Mouse (Mus musculus) small intestine, adult 2 months (tissue): ENCODE results near the gene Gm45837. TPM values are rescaled to one million over a fixed set of nuclear protein-coding genes. Genes with fewer than 3 reads are reported as not detected.

Experiments
- H3K27ac ChIP-seq: fragments of 200-500 bp; 2 replicates; pipeline ENCODE4 v1.5.1; 2012; ENCODE audit warnings: low read depth, low read length, control low read depth, inconsistent platforms; ENCODE audit not compliant: insufficient read depth
- H3K27me3 ChIP-seq: fragments of 200-500 bp; 2 replicates; pipeline ENCODE4 v1.6.1; 2012; ENCODE audit warnings: mild to moderate bottlenecking, moderate library complexity, low read length, inconsistent platforms; ENCODE audit not compliant: control insufficient read depth, insufficient read depth
- H3K36me3 ChIP-seq: fragments of 200-500 bp; 2 replicates; pipeline ENCODE4 v1.6.1; 2012; ENCODE audit warnings: mild to moderate bottlenecking, low read length, control low read depth, inconsistent platforms; ENCODE audit not compliant: control insufficient read depth, insufficient read depth
- H3K4me1 ChIP-seq: fragments of 200-500 bp; 2 replicates; pipeline ENCODE4 v1.6.1; 2012; ENCODE audit warnings: low read length, inconsistent platforms, mixed read lengths; ENCODE audit not compliant: control insufficient read depth, insufficient read depth, insufficient read length
- H3K4me3 ChIP-seq: fragments of 200-500 bp; 2 replicates; pipeline ENCODE4 v1.5.1; 2012; ENCODE audit warnings: low read depth, mild to moderate bottlenecking, control low read depth, inconsistent platforms, low read length, moderate library complexity
- CTCF ChIP-seq: fragments of 200-500 bp; IDR thresholded peaks from 2 replicates; pipeline ENCODE4 v1.5.1; 2012; ENCODE audit warnings: low read depth, mild to moderate bottlenecking, control low read depth, inconsistent platforms, low read length, moderate library complexity, mixed read lengths; ENCODE audit not compliant: insufficient replicate concordance, insufficient read length; ENCODE audit errors: extremely low read depth
- POLR2A ChIP-seq: fragments of 200-500 bp; IDR thresholded peaks from 2 replicates; pipeline ENCODE4 v1.6.1; 2012; ENCODE audit warnings: low read depth, mild to moderate bottlenecking, control low read depth, inconsistent platforms, low read length, moderate library complexity
- WGBS: fragments of 180-500 bp; shearing (Covaris S2); methylation state at CpG from one replicate; pipeline ENCODE4 v1.1.7; 2018; 5-methylcytosine and 5-hydroxymethylcytosine counted together
- polyA plus RNA-seq: library from polyadenylated mRNA; depleted of rRNA; stranded (reverse); fragments of >200 nt; gene quantifications from 2 replicates; pipeline ENCODE4 v1.2.3, GENCODE M21; 2012

Gene Gm45837
- polyA plus RNA-seq, 1 experiment: 0.51 TPM

- H3K27ac ChIP-seq: no peak overlapping the region
- H3K4me3 ChIP-seq: no peak overlapping the region
- no peaks in the 10 kb centered on the region; the same call in 1 of the 2 replicates for H3K27me3 ChIP-seq
- TF ChIP-seq POLR2A (no peak), CTCF (no peak)
- no peaks in the 10 kb centered on the region for H3K36me3 ChIP-seq
- peaks cover 3% of the 10 kb centered on the region for H3K4me1 ChIP-seq
- WGBS: 44% methylated on average over 8 of the region's 8 CpGs
Observed at GRCm38 (mm10) chr7:101457801-101458200, 47.1 kb downstream of the Gm45837 start.

DNA sequence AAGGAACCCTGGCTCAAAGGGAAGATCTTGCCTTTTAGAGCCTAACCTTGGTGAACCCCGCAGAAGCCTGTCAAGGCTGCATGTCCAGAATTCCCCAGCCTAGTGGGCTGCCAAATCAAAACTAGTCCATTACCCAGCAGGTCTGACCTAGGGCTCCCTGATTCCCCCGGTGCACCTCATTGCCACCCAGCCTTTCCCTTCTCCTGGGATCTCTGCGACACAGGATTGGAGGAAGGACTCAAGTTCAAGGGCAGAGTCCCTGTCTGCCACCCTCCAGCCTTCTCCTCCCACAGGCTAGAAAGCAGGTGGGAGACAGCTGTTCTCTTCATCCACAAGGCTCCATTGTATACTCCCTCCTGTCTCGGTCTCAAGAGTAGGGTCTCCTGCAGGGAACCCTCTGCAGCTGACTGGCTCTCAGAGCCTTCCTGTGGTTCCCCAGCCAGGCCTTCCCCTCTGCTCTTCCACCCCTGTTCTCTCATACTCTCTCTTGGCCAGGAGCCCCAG lies 47.6 kb downstream of the Gm45837 start:
- no peak for TF ChIP-seq POLR2A
- TF ChIP-seq CTCF: no peak
- 62% methylated on average over 4 of the region's 4 CpGs for WGBS
- H3K27ac ChIP-seq: no peak overlapping the region
- H3K36me3 ChIP-seq: no peaks in the 10 kb centered on the region
- peaks cover 3% of the 10 kb centered on the region for H3K4me1 ChIP-seq
- H3K27me3 ChIP-seq: no peaks in the 10 kb centered on the region; the same call in 1 of the 2 replicates
- H3K4me3 ChIP-seq: no peak overlapping the region

GRCm38 (mm10) chr7:101459305-101459813 lies 48.7 kb downstream of the Gm45837 start:
- Histone ChIP-seq H3K4me3 (no peak overlapping the region), H3K36me3 (no peaks in the 10 kb centered on the region), H3K27ac (no peak overlapping the region), H3K4me1 (peaks cover 3% of the 10 kb centered on the region), H3K27me3 (no peaks in the 10 kb centered on the region)
- TF ChIP-seq CTCF (no peak), POLR2A (no peak)
- 62% methylated on average over 9 of the region's 9 CpGs for WGBS

- no peaks in the 10 kb centered on the region for H3K36me3 ChIP-seq
- WGBS: 56% methylated on average over 10 of the region's 10 CpGs
- H3K4me1 ChIP-seq: peaks cover 5% of the 10 kb centered on the region
- no peak for TF ChIP-seq POLR2A
- no peak for TF ChIP-seq CTCF
- no peak overlapping the region for H3K4me3 ChIP-seq
- no peaks in the 10 kb centered on the region for H3K27me3 ChIP-seq
- H3K27ac ChIP-seq: no peak overlapping the region
Observed at GRCm38 (mm10) chr7:101459923-101460607, 49.4 kb downstream of the Gm45837 start.

- Histone ChIP-seq H3K27me3 (no peaks in the 10 kb centered on the region), H3K36me3 (no peaks in the 10 kb centered on the region), H3K27ac (no peak overlapping the region), H3K4me3 (no peak overlapping the region), H3K4me1 (peaks cover 7% of the 10 kb centered on the region)
- WGBS: 47% methylated on average over 10 of the region's 10 CpGs
- TF ChIP-seq POLR2A (no peak), CTCF (no peak)
Observed at GRCm38 (mm10) chr7:101460608-101460957, 49.9 kb downstream of the Gm45837 start.

- TF ChIP-seq POLR2A (no peak), CTCF (no peak)
- H3K27me3 ChIP-seq: no peaks in the 10 kb centered on the region
- H3K4me1 ChIP-seq: peaks cover 13% of the 10 kb centered on the region
- H3K36me3 ChIP-seq: no peaks in the 10 kb centered on the region
- H3K4me3 ChIP-seq: no peak overlapping the region
- H3K27ac ChIP-seq: no peak overlapping the region
- WGBS: 80% methylated on average over 11 of the region's 11 CpGs
Observed at GRCm38 (mm10) chr7:101461571-101461970, 50.9 kb downstream of the Gm45837 start.

DNA sequence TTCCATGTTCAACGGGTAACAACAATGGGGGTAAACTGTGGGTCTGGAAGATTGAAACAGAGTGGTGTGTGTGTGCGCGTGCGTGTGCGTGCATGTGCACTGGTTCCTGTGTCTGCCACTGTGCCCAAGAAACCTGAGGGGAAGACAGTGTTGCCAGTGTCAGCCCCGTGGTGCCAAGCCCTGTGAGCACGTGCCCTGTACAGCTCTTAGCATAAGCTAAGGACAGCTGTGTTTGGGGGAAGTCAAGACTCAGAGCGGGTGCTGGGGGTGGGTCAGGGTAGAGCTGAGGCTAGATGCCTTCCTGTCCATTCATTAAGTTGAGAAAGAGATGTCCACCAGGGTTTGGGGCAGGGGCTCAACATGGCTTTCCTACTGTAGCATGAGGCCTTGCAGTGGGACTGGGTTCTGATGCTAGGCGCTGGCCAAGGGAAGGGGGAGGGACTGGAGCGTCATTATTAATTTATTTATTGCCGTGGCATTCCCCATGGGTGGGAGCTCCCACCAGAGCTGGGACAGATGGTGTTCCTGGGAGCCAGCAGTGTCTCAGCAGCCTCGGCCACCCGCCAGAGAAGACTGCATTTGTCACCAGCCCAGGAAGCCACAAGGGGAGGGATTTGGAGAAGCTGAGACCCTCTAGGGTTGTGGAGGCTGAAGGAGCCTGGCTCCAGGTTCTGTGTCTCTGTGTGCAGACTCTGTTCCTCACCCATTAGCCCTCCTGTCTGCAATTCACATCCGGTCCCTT lies 51.8 kb downstream of the Gm45837 start:
- H3K27ac ChIP-seq: no peak overlapping the region
- no peaks in the 10 kb centered on the region for H3K27me3 ChIP-seq
- no peaks in the 10 kb centered on the region for H3K36me3 ChIP-seq
- peaks cover 18% of the 10 kb centered on the region for H3K4me1 ChIP-seq
- H3K4me3 ChIP-seq: no peak overlapping the region
- 75% methylated on average over 14 of the region's 14 CpGs for WGBS
- no peak for TF ChIP-seq CTCF
- no peak for TF ChIP-seq POLR2A
